Mouse (Mus musculus) intestine, embryonic 16.5 days (tissue): ENCODE data around the gene Ccdc158. TPM values are rescaled to one million over a fixed set of nuclear protein-coding genes. Genes with fewer than 3 reads are reported as not detected.

Experiments used
- ATAC-seq: fragments of 200-750 bp; cut with Nextera tagmentation; 2 replicates; pipeline ENCODE4 v1.8.0; 2017; ENCODE audit warnings: moderate TSS enrichment, moderate library complexity
- H3K27ac ChIP-seq: fragments of 300-500 bp; sonication (generic); 2 replicates; pipeline ENCODE4 v1.5.1; 2014; ENCODE audit warnings: mild to moderate bottlenecking, low read length
- H3K27me3 ChIP-seq: fragments of 300-500 bp; sonication (generic); replicated peaks from 2 replicates; pipeline ENCODE4 v1.6.1; 2014; ENCODE audit warnings: low read length, control low read depth, mixed read lengths; ENCODE audit not compliant: control insufficient read depth, insufficient read depth
- H3K36me3 ChIP-seq: fragments of 300-500 bp; sonication (generic); 2 replicates; pipeline ENCODE4 v1.6.1; 2014; ENCODE audit warnings: low read length, control low read depth; ENCODE audit not compliant: control insufficient read depth, insufficient read depth
- H3K4me1 ChIP-seq: fragments of 300-500 bp; sonication (generic); 2 replicates; pipeline ENCODE4 v1.6.1; 2014; ENCODE audit warnings: low read length, control low read depth, mixed read lengths; ENCODE audit not compliant: control insufficient read depth, insufficient read depth
- H3K4me2 ChIP-seq: fragments of 300-500 bp; sonication (generic); 2 replicates; pipeline ENCODE4 v1.6.1; 2014; ENCODE audit warnings: low read depth, low read length, control low read depth
- H3K4me3 ChIP-seq: fragments of 300-500 bp; sonication (generic); 2 replicates; pipeline ENCODE4 v1.5.1; 2014; ENCODE audit warnings: mild to moderate bottlenecking, low read length
- H3K9ac ChIP-seq: fragments of 300-500 bp; sonication (generic); 2 replicates; pipeline ENCODE4 v1.6.1; 2014; ENCODE audit warnings: low read depth, low read length
- H3K9me3 ChIP-seq: fragments of 300-500 bp; sonication (generic); 2 replicates; pipeline ENCODE4 v1.6.1; 2016; ENCODE audit warnings: low read length, control low read depth; ENCODE audit not compliant: control insufficient read depth
- WGBS: fragments of 180-500 bp; shearing (Covaris S2); extraction: QIAGEN DNeasy Blood & Tissue Kit; methylation state at CpG from one replicate; pipeline ENCODE4 v1.1.7; 2014; 5-methylcytosine and 5-hydroxymethylcytosine counted together
- polyA plus RNA-seq: library from polyadenylated mRNA; unstranded; fragments of >200 nt; fragmentation: Nextera tagmentation; extraction: Ambion mirVana; gene quantifications from 2 replicates; pipeline ENCODE4 v1.2.1, GENCODE M21; 2015

Ccdc158 gene
- polyA plus RNA-seq, 1 experiment from 2014 or later: 0.88 TPM

DNA sequence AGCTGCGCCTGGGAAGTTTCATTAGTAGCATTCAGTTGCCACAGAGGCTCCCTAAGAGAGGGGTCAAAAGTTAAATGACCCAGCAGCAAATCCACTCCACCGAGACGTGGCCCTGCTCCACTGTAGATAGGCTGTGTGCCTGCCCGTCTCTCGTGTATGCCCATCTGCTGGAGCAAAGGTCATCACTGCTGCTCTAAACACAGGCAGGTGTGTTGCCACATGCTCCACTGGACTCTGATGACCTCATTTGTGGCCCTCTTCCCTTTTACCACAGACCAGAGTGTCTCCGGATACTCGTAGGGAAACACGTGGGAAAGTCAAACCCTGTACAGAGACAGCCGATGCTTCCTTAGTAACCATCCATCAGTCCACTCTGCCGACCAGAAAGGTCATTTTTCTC, 89.1 kb downstream of the Ccdc158 start:
- Histone ChIP-seq H3K27ac (no peak overlapping the region), H3K4me1 (no peaks in the 10 kb centered on the region), H3K4me3 (no peak overlapping the region), H3K36me3 (no peaks in the 10 kb centered on the region), H3K27me3 (no peaks in the 10 kb centered on the region), H3K4me2 (no peak overlapping the region), H3K9ac (no peak overlapping the region), H3K9me3 (no peaks in the 10 kb centered on the region)
- WGBS: 39% methylated on average over 10 of the region's 10 CpGs
- ATAC-seq: 0 out of 2 replicates have a peak, but pooled peaks have one; percentile 31

DNA sequence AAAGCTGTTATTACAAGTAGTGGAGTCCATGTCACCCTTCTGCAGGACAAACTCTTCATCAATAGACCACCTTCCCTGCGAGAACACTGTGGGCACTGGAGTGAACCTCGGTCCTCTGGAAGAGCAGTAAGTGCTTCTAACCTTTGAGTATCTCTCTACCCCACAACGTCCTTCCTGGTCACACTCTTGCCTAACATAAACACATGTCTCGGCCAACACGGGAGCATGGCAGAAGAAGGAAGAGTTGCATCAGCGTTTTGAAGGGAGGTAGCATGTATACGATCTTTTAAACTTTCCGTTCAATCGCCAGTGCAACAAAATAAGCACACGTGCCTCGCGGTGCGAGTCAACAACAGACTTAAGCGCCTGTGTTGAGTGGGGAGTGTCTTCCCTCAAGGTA, 95.5 kb downstream of the Ccdc158 start:
- no peak for ATAC-seq
- no peak overlapping the region for H3K27ac ChIP-seq
- H3K36me3 ChIP-seq: no peaks in the 10 kb centered on the region
- H3K4me1 ChIP-seq: no peaks in the 10 kb centered on the region
- H3K4me3 ChIP-seq: no peak overlapping the region
- H3K9me3 ChIP-seq: no peaks in the 10 kb centered on the region
- no peak overlapping the region for H3K4me2 ChIP-seq
- H3K9ac ChIP-seq: no peak overlapping the region
- no peaks in the 10 kb centered on the region for H3K27me3 ChIP-seq
- WGBS: 78% methylated on average over 14 of the region's 14 CpGs

DNA sequence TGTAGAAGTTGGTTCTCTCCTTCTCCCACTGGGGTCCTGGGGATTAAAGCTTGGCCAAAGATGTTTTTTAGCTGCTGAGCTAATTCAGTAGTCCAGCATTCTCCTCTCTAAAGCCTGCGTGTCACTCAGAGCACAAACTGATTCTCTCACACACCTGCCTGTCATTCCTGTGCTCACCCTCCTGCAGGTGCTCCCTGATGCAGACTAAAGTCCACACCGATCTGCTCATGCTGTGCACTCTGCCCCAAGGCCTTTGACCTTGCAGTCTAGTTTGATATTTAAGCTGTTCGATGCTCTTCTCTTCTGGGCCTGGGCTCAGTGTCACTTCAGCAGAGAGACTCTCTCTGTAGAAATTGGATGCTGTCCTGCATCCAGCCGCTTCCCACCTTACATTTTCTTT, 103.8 kb downstream of the Ccdc158 start:
- H3K9ac ChIP-seq: no peak overlapping the region
- H3K27ac ChIP-seq: no peak overlapping the region
- H3K4me2 ChIP-seq: no peak overlapping the region
- no peaks in the 10 kb centered on the region for H3K9me3 ChIP-seq
- H3K4me3 ChIP-seq: no peak overlapping the region
- H3K4me1 ChIP-seq: no peaks in the 10 kb centered on the region
- 78% methylated on average over 4 of the region's 4 CpGs for WGBS
- H3K27me3 ChIP-seq: no peaks in the 10 kb centered on the region
- no peaks in the 10 kb centered on the region for H3K36me3 ChIP-seq
- ATAC-seq: peak; percentile 82

DNA sequence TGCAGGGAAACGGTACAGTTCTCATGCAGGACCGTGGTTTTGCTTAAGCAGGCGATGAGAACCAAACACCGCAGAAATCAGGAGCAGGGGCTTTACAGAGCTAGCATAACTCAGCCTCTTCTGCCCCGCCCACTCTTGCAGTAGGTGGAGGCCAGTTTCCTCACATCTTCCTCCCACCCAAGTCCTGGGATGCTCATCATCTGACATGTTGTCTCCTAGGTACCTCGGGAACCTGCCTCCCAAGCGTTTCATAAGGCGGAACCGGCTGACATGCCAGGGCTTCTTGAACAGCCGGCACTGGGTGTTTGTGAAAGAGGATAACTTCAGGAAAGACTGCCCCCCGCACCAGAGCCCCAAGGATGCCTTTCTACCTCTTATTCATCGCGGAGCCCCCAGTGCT, 113.1 kb downstream of the Ccdc158 start:
- no peak for ATAC-seq
- Histone ChIP-seq H3K27me3 (no peaks in the 10 kb centered on the region), H3K9ac (no peak overlapping the region), H3K9me3 (no peaks in the 10 kb centered on the region), H3K27ac (no peak overlapping the region), H3K4me2 (no peak overlapping the region), H3K4me1 (no peaks in the 10 kb centered on the region), H3K4me3 (no peak overlapping the region), H3K36me3 (no peaks in the 10 kb centered on the region)
- WGBS: 79% methylated on average over 13 of the region's 13 CpGs

DNA sequence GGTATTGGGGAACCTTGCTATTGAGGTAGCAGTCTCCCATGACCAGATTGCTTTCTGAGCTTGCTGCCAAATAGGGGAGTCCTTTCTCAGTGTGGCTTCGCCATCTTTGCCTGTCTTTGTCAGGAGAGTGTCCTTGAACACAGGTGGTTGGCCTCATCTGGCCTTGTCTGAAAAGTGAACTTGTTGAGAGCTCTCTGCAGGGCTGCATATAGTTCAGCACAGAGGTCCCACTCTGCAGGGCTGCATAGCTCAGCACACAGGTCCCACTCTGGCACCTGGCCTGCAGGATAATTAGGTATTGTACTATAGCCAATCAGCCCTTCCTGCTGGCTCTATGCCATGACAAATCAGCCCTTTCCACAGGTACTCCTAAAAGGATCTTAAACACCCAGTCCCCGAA, 114.9 kb downstream of the Ccdc158 start:
- Histone ChIP-seq H3K4me3 (no peak overlapping the region), H3K4me1 (no peaks in the 10 kb centered on the region), H3K27ac (no peak overlapping the region), H3K9me3 (no peaks in the 10 kb centered on the region), H3K36me3 (no peaks in the 10 kb centered on the region), H3K27me3 (no peaks in the 10 kb centered on the region), H3K4me2 (no peak overlapping the region), H3K9ac (no peak overlapping the region)
- WGBS: 74% methylated on average over 2 of the region's 2 CpGs
- no peak for ATAC-seq

Other genes starting within 250 kb of the Ccdc158 start
- 39.1 and 53.0 TPM in 2 replicates for gene Nup54, start 240.1 kb downstream of the Ccdc158 start, polyA plus RNA-seq
- 12.9 and 13.5 TPM in 2 replicates for gene Scarb2, start 168.4 kb downstream of the Ccdc158 start, polyA plus RNA-seq
- 0.18 and 0.29 TPM in 2 replicates for gene Fam47e, start 120.2 kb downstream of the Ccdc158 start, polyA plus RNA-seq
- 37.0 and 38.1 TPM in 2 replicates for gene Stbd1, start 72.2 kb downstream of the Ccdc158 start, polyA plus RNA-seq
- 6.0 and 6.4 TPM in 2 replicates for gene Shroom3, start 8.2 kb upstream of the Ccdc158 start, polyA plus RNA-seq